Mouse (Mus musculus) heart, postnatal 10 days (tissue): ENCODE data around the gene Mef2d. TPM values are rescaled to one million over a fixed set of nuclear protein-coding genes. Genes with fewer than 3 reads are reported as not detected.

Experiments
- DNase-seq, 2 experiments: peaks; one replicate each; pipeline ENCODE4 v3.0.0; 2021
- intact Hi-C: fragments of 180-260 bp; cut with DNase I; formaldehyde crosslinking; loops from one replicate; pipeline ENCODE4 v1.15.1; 2025
- total RNA-seq, 2 experiments: library from RNA; stranded (reverse); gene quantifications; 2 replicates each; pipeline ENCODE4 v1.2.3; 2021

Gene Mef2d
- total RNA-seq, 2 experiments from 2014 or later: 121 to 133 TPM

GRCm38 (mm10) chr3:88205176-88205562 is 63.0 kb downstream of the Mef2d start:
- intact Hi-C loops: no loop called here
- no peak for DNase-seq

- intact Hi-C loops: no loop called here
- no peak for DNase-seq
These were observed 63.7 kb downstream of the Mef2d start for GRCm38 (mm10) chr3:88205563-88206491.

GRCm38 (mm10) chr3:88206500-88206899 is 64.3 kb downstream of the Mef2d start:
- no peak for DNase-seq
- intact Hi-C loops: no loop called here

GRCm38 (mm10) chr3:88206901-88207371 is 64.8 kb downstream of the Mef2d start:
- DNase-seq: no peak
- intact Hi-C loops: no loop called here

- DNase-seq: no peak
- intact Hi-C loops: no loop called here
These were observed 65.4 kb downstream of the Mef2d start for GRCm38 (mm10) chr3:88207451-88208100.

GRCm38 (mm10) chr3:88208226-88208720 is 66.1 kb downstream of the Mef2d start:
- no peak for DNase-seq
- intact Hi-C loops: no loop called here

- DNase-seq: no peak
- intact Hi-C loops: no loop called here
These were observed 67.1 kb downstream of the Mef2d start for GRCm38 (mm10) chr3:88209306-88209705.

- no peak for DNase-seq
- intact Hi-C loops: no loop called here
These were observed 67.9 kb downstream of the Mef2d start for GRCm38 (mm10) chr3:88210121-88210520.

- intact Hi-C loops: no loop called here
- no peak for DNase-seq
These were observed 68.7 kb downstream of the Mef2d start for GRCm38 (mm10) chr3:88210918-88211317.

GRCm38 (mm10) chr3:88212356-88212755 is 70.2 kb downstream of the Mef2d start:
- intact Hi-C loops: no loop called here
- no peak for DNase-seq

- intact Hi-C loops: no loop called here
- DNase-seq: no peak
These were observed 70.8 kb downstream of the Mef2d start for GRCm38 (mm10) chr3:88213019-88213418.

GRCm38 (mm10) chr3:88214197-88214938 is 72.2 kb downstream of the Mef2d start:
- no peak for DNase-seq
- intact Hi-C loops: no loop called here

- no peak for DNase-seq
- intact Hi-C loops: no loop called here
These were observed 72.9 kb downstream of the Mef2d start for GRCm38 (mm10) chr3:88214971-88215552.

- intact Hi-C loops: no loop called here
- no peak for DNase-seq
These were observed 73.4 kb downstream of the Mef2d start for GRCm38 (mm10) chr3:88215553-88216004.

GRCm38 (mm10) chr3:88216116-88216515 is 73.9 kb downstream of the Mef2d start:
- no peak for DNase-seq
- intact Hi-C loops: no loop called here

- intact Hi-C loops: no loop called here
These were observed 74.6 kb downstream of the Mef2d start for GRCm38 (mm10) chr3:88216534-88217326.

GRCm38 (mm10) chr3:88217679-88218078 is 75.5 kb downstream of the Mef2d start:
- DNase-seq: no peak
- intact Hi-C loops: no loop called here

More at GRCm38 (mm10) chr3:88216534-88217326, 74.6 kb downstream of the Mef2d start:
- no peak for DNase-seq

- intact Hi-C loops: no loop called here
These were observed 77.8 kb downstream of the Mef2d start for GRCm38 (mm10) chr3:88219940-88220339.

GRCm38 (mm10) chr3:88220842-88221241 is 78.7 kb downstream of the Mef2d start:
- peak; percentile 83 to 89 for DNase-seq
- intact Hi-C loops: no loop called here

More at GRCm38 (mm10) chr3:88219940-88220339, 77.8 kb downstream of the Mef2d start:
- DNase-seq: no peak
